Comparison of ENCODE assay signal across 9 mouse cellular contexts in the genomic region with DNA sequence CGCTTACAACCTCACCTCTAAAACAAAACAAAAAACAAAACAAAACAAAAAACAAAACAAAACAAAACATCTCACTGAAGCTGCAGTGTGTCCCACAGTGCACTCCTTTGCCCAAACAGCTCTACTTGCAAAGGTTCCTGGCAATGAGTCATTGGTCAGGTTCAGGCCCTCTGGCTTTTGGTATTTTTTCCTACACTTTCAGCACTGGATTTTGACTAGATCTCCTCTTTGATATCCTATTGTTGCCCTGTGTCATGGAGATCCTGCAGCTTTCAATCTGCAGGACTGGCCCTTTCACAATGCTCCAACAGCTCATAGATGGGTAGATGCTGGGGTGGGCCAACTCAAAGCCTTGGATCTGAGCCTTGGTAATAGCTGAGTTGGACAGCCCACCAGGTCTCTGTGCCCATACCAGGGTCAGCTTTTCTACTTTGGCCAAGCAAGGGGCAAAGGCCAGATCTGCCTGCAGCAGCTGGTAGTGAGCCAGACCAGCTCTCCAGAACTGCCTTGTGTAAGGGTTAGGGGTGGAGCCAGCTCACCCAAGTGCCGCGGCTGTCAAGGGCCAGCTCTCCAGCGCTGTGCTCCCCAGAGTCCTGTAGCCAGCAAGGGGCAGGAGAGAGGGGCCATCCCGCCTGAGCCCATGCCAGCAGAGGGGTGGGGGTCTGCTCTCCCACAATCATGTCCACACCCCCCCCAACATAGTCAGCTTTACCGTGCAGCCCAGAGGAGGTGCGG. TPM values are rescaled to one million over a fixed set of nuclear protein-coding genes. Genes with fewer than 3 reads are reported as not detected.
A peak's percentile ranks its signal among the peaks of the same experiment; 100 is the strongest.
DNase-seq lines count a peak whose midpoint lies in the region; ATAC-seq and TF ChIP-seq lines count a peak whose summit lies in the region.
"Had no signal": no experiment of that assay in that cellular context is flagged by ENCODE, and none has a peak within 500 bp of the region (broad histone marks: within the 10 kb centered on the region; RNA-seq: fewer than 3 reads in every experiment).

No protein-coding gene starts in this region.

- no peak overlapping the region for H3K4me2 ChIP-seq in hindbrain, postnatal 0 days (ENCODE audit: low read depth, low read length)
- no peak overlapping the region for H3K4me2 ChIP-seq in hindbrain, embryonic 14.5 days (replicated peaks)
- no peak overlapping the region for H3K4me2 ChIP-seq in intestine, postnatal 0 days (replicated peaks; ENCODE audit: low read depth)
- H3K4me2 ChIP-seq: lung, embryonic 14.5 days had no signal

- no peak overlapping the region for H3K27ac ChIP-seq in hindbrain, postnatal 0 days
- H3K27ac ChIP-seq in hindbrain, embryonic 14.5 days, result no peak overlapping the region
- H3K27ac ChIP-seq in intestine, postnatal 0 days (ENCODE audit: low read depth, low read length), result peak overlapping the region; percentile 21; the same call in 1 of the 2 replicates

- H3K36me3 ChIP-seq in hindbrain, postnatal 0 days (ENCODE audit: insufficient read depth, low read length), result peaks cover 15% of the 10 kb centered on the region; the same call in 1 of the 2 replicates
- H3K36me3 ChIP-seq in hindbrain, embryonic 14.5 days (replicated peaks; ENCODE audit: control insufficient read depth, insufficient read depth), result peaks cover 35% of the 10 kb centered on the region
- H3K36me3 ChIP-seq in intestine, postnatal 0 days (ENCODE audit: control insufficient read depth, insufficient read depth), result peaks cover 23% of the 10 kb centered on the region

- H3K9me3 ChIP-seq in hindbrain, postnatal 0 days (ENCODE audit: low read length), result no peaks in the 10 kb centered on the region
- no peaks in the 10 kb centered on the region for H3K9me3 ChIP-seq in hindbrain, embryonic 14.5 days (ENCODE audit: control insufficient read depth, low read length)
- no peaks in the 10 kb centered on the region for H3K9me3 ChIP-seq in intestine, postnatal 0 days (ENCODE audit: control insufficient read depth)

- no peak overlapping the region for H3K9ac ChIP-seq in hindbrain, postnatal 0 days (replicated peaks; ENCODE audit: low read length)
- no peak overlapping the region for H3K9ac ChIP-seq in hindbrain, embryonic 14.5 days
- no peak overlapping the region for H3K9ac ChIP-seq in intestine, postnatal 0 days (ENCODE audit: low read depth, low read length)
- H3K9ac ChIP-seq: lung, embryonic 14.5 days had no signal

- peak; percentile 47; the same call in 1 of the 2 replicates for ATAC-seq in hindbrain, postnatal 0 days
- ATAC-seq in hindbrain, embryonic 14.5 days (ENCODE audit: low FRiP score), result no peak
- no peak; the same call in 1 of the 2 replicates for ATAC-seq in intestine, postnatal 0 days
- ATAC-seq in granulocyte monocyte progenitor cell, adult 5-6 weeks (replicated peaks; ENCODE audit: poor library complexity, severe bottlenecking), result no peak

- no peaks in the 10 kb centered on the region for H3K4me1 ChIP-seq in hindbrain, postnatal 0 days (ENCODE audit: insufficient read depth, low read length)
- no peaks in the 10 kb centered on the region for H3K4me1 ChIP-seq in hindbrain, embryonic 14.5 days (replicated peaks; ENCODE audit: control insufficient read depth, insufficient read depth, low read length)
- no peaks in the 10 kb centered on the region for H3K4me1 ChIP-seq in intestine, postnatal 0 days (replicated peaks; ENCODE audit: control insufficient read depth, insufficient read depth, low read length)

- 75% methylated on average over 7 of the region's 7 CpGs for WGBS in hindbrain, postnatal 0 days
- 89% methylated on average over 7 of the region's 7 CpGs for WGBS in hindbrain, embryonic 14.5 days
- 71% methylated on average over 7 of the region's 7 CpGs for WGBS in intestine, postnatal 0 days

- H3K27me3 ChIP-seq in hindbrain, postnatal 0 days (ENCODE audit: insufficient read depth, low read length), result no peaks in the 10 kb centered on the region
- no peaks in the 10 kb centered on the region for H3K27me3 ChIP-seq in hindbrain, embryonic 14.5 days (ENCODE audit: control insufficient read depth, insufficient read depth, low read length)
- no peaks in the 10 kb centered on the region for H3K27me3 ChIP-seq in intestine, postnatal 0 days (replicated peaks; ENCODE audit: control insufficient read depth, insufficient read depth, low read length)

- peak; percentile 3 for DNase-seq in hindbrain, postnatal 0 days (ENCODE audit: low spot score)
- no peak for DNase-seq in hindbrain, embryonic 14.5 days (ENCODE audit: low spot score)
- peak; percentile 31 to 73 for DNase-seq in adrenal gland, adult (ENCODE audit: inconsistent age in 2 of 2, low spot score in 1 of 2)
- peak; percentile 53 for DNase-seq in lung, postnatal 25 days (ENCODE audit: low spot score)
- DNase-seq in frontal cortex, postnatal 36 days (ENCODE audit: low spot score in 2 of 2), result no peak
- no peak for DNase-seq in right cerebral cortex, postnatal 36 days (ENCODE audit: low spot score in 2 of 2)
- DNase-seq: lung, embryonic 14.5 days had no signal

- H3K4me3 ChIP-seq in hindbrain, postnatal 0 days (ENCODE audit: low read length), result no peak overlapping the region
- no peak overlapping the region for H3K4me3 ChIP-seq in hindbrain, embryonic 14.5 days (replicated peaks; ENCODE audit: low read length)
- H3K4me3 ChIP-seq in intestine, postnatal 0 days (ENCODE audit: low read depth, low read length), result no peak overlapping the region

- no peak for TF ChIP-seq CTCF in hindbrain, postnatal 0 days (IDR thresholded peaks at IDR 0.05; ENCODE audit: low read depth)
- TF ChIP-seq CTCF in intestine, postnatal 0 days (IDR thresholded peaks at IDR 0.05; ENCODE audit: low read depth), result no peak

RNA-seq across cellular contexts. Expression of a gene that starts 30.3 kb away (rescaled TPM):
- total RNA-seq in hindbrain, postnatal 0 days (2014; rRNA removed), result 20.1 and 27.9 TPM in 2 replicates
- 11.2 and 11.8 TPM in 2 replicates for polyA plus RNA-seq in hindbrain, postnatal 0 days (2015; fragmentation: Nextera tagmentation; extraction: Ambion mirVana)
- polyA plus RNA-seq in hindbrain, embryonic 14.5 days (2014; fragmentation: Nextera tagmentation; extraction: Ambion mirVana), result 15.1 and 15.4 TPM in 2 replicates
- 12.8 and 14.1 TPM in 2 replicates for polyA plus RNA-seq in intestine, postnatal 0 days (2015; fragmentation: Nextera tagmentation; extraction: Ambion mirVana)
- total RNA-seq in granulocyte monocyte progenitor cell, adult 5-6 weeks (2014; fragmentation: Nextera tagmentation), result 81.6 and 84.7 TPM in 2 replicates
- total RNA-seq in granulocyte monocyte progenitor cell, adult 5-6 weeks (2017), result 114 and 142 TPM in 2 replicates

RNA-seq across cellular contexts. Expression of a gene that starts 31.8 kb away (rescaled TPM):
- 69.4 and 71.7 TPM in 2 replicates for total RNA-seq in hindbrain, postnatal 0 days (2014; rRNA removed)
- 52.1 and 52.5 TPM in 2 replicates for polyA plus RNA-seq in hindbrain, postnatal 0 days (2015; fragmentation: Nextera tagmentation; extraction: Ambion mirVana)
- polyA plus RNA-seq in hindbrain, embryonic 14.5 days (2014; fragmentation: Nextera tagmentation; extraction: Ambion mirVana), result 71.0 and 74.7 TPM in 2 replicates
- 129 and 142 TPM in 2 replicates for polyA plus RNA-seq in intestine, postnatal 0 days (2015; fragmentation: Nextera tagmentation; extraction: Ambion mirVana)
- 51.8 and 69.8 TPM in 2 replicates for total RNA-seq in granulocyte monocyte progenitor cell, adult 5-6 weeks (2014; fragmentation: Nextera tagmentation)
- 50.8 and 52.6 TPM in 2 replicates for total RNA-seq in granulocyte monocyte progenitor cell, adult 5-6 weeks (2017)

RNA-seq across cellular contexts. Expression of a gene that starts 32.9 kb away (rescaled TPM):
- 23.1 and 30.5 TPM in 2 replicates for total RNA-seq in hindbrain, postnatal 0 days (2014; rRNA removed)
- 26.9 and 30.1 TPM in 2 replicates for polyA plus RNA-seq in hindbrain, postnatal 0 days (2015; fragmentation: Nextera tagmentation; extraction: Ambion mirVana)
- polyA plus RNA-seq in hindbrain, embryonic 14.5 days (2014; fragmentation: Nextera tagmentation; extraction: Ambion mirVana), result 18.3 and 19.4 TPM in 2 replicates
- polyA plus RNA-seq in intestine, postnatal 0 days (2015; fragmentation: Nextera tagmentation; extraction: Ambion mirVana), result 34.6 and 34.7 TPM in 2 replicates
- 68.5 and 73.8 TPM in 2 replicates for total RNA-seq in granulocyte monocyte progenitor cell, adult 5-6 weeks (2014; fragmentation: Nextera tagmentation)
- total RNA-seq in granulocyte monocyte progenitor cell, adult 5-6 weeks (2017), result 30.2 and 36.9 TPM in 2 replicates

Comparison
In these comparisons a context has a peak if more than half of its experiments do, and no peak if none do; other contexts are left out.
1. DNase-seq: peak in hindbrain, postnatal 0 days (single experiment), adrenal gland, adult (2 of 2) and lung, postnatal 25 days (single experiment); none in hindbrain, embryonic 14.5 days (single experiment), frontal cortex, postnatal 36 days (0 of 2) and right cerebral cortex, postnatal 36 days (0 of 2).